Mouse (Mus musculus) CH12.LX (cell line): ENCODE data around the gene Ccdc159. TPM values are rescaled to one million over a fixed set of nuclear protein-coding genes. Genes with fewer than 3 reads are reported as not detected.

Experiments used
- DNase-seq: peaks from one replicate; pipeline ENCODE4 v3.0.0-alpha.2; 2013; ENCODE audit errors: extremely low read depth
- H3K27ac ChIP-seq: 2 replicates; pipeline ENCODE4 v1.5.1; 2012; ENCODE audit warnings: low read depth, mild to moderate bottlenecking, control low read depth, moderate library complexity; ENCODE audit not compliant: insufficient read depth
- H3K27me3 ChIP-seq: replicated peaks from 2 replicates; pipeline ENCODE3; 2012; ENCODE audit warnings: inconsistent platforms
- H3K36me3 ChIP-seq, 2 experiments: replicated peaks in 1 of 2; 2 replicates each; pipeline versions ENCODE3 to v1.6.1; 2012; ENCODE audit warnings: inconsistent platforms in 1 of 2, low read length in 1 of 2, mild to moderate bottlenecking in 1 of 2, mixed read lengths in 1 of 2, moderate library complexity in 1 of 2; ENCODE audit not compliant: control insufficient read depth in 1 of 2, insufficient read depth in 1 of 2
- H3K4me1 ChIP-seq, 2 experiments: 2 replicates each; pipeline ENCODE4 v1.6.1; 2012; ENCODE audit warnings: inconsistent platforms in 1 of 2, moderate library complexity in 1 of 2; ENCODE audit not compliant: insufficient read depth in 2 of 2, control insufficient read depth in 1 of 2
- H3K4me2 ChIP-seq: 2 replicates; pipeline ENCODE4 v1.6.1; 2012; ENCODE audit warnings: low read depth, mild to moderate bottlenecking, control low read depth; ENCODE audit not compliant: poor library complexity, insufficient read depth, severe bottlenecking
- H3K4me3 ChIP-seq, 3 experiments: fragments of 150-350 bp in 1 of 3; sonication (generic) in 1 of 3; replicated peaks in 1 of 3; 2 replicates each; pipeline versions ENCODE3 to v1.5.1; 2011 to 2012; ENCODE audit warnings: low read depth in 2 of 3, low read length in 2 of 3, mild to moderate bottlenecking in 2 of 3, moderate library complexity in 2 of 3, control low read depth in 1 of 3, improper control_type of control experiment in 1 of 3, inconsistent platforms in 1 of 3, mixed read lengths in 1 of 3; ENCODE audit not compliant: poor library complexity in 1 of 3
- H3K79me2 ChIP-seq: replicated peaks from 2 replicates; pipeline ENCODE4 v1.6.1; 2012; ENCODE audit warnings: mild to moderate bottlenecking, moderate library complexity; ENCODE audit not compliant: control insufficient read depth, poor library complexity, insufficient read depth, severe bottlenecking; ENCODE audit errors: extremely low read depth
- H3K9ac ChIP-seq: 2 replicates; pipeline ENCODE4 v1.6.1; 2012; ENCODE audit warnings: low read depth, mild to moderate bottlenecking, control low read depth, moderate library complexity; ENCODE audit not compliant: insufficient read depth
- H3K9me3 ChIP-seq: replicated peaks from 2 replicates; pipeline ENCODE3; 2012; ENCODE audit warnings: low read length, inconsistent platforms, mixed read lengths
- CHD2 ChIP-seq: IDR thresholded peaks from 2 replicates; pipeline ENCODE4 v1.6.1; 2011; ENCODE audit warnings: low read length, improper control_type of control experiment
- CTCF ChIP-seq, 2 experiments: IDR thresholded peaks in 1 of 2; conservative IDR thresholded peaks in 1 of 2; 2 replicates each; pipeline ENCODE4 v1.5.1; 2011 to 2012; ENCODE audit warnings: low read depth in 2 of 2, low read length in 2 of 2, improper control_type of control experiment in 1 of 2, inconsistent platforms in 1 of 2, mild to moderate bottlenecking in 1 of 2, moderate library complexity in 1 of 2
- ELF1 ChIP-seq: IDR thresholded peaks from 2 replicates; pipeline ENCODE4 v1.6.1; 2014; ENCODE audit warnings: low read depth, mild to moderate bottlenecking, inconsistent platforms, low read length, improper control_type of control experiment
- IRF4 ChIP-seq: IDR thresholded peaks from 2 replicates; pipeline ENCODE4 v1.6.1; 2014; ENCODE audit warnings: low read depth, mild to moderate bottlenecking, inconsistent platforms, low read length, improper control_type of control experiment
- JUN ChIP-seq: IDR thresholded peaks from 2 replicates; pipeline ENCODE4 v1.6.1; 2011; ENCODE audit warnings: low read depth, mild to moderate bottlenecking, low read length, improper control_type of control experiment, moderate library complexity; ENCODE audit not compliant: insufficient read depth
- JUND ChIP-seq: conservative IDR thresholded peaks from 2 replicates; pipeline ENCODE4 v1.6.1; 2011; ENCODE audit warnings: low read depth, low read length, improper control_type of control experiment
- KAT2A ChIP-seq: IDR thresholded peaks from 2 replicates; pipeline ENCODE4 v1.6.1; 2012; ENCODE audit warnings: low read length, improper control_type of control experiment, inconsistent platforms; ENCODE audit not compliant: insufficient replicate concordance
- MAZ ChIP-seq: IDR thresholded peaks from 2 replicates; pipeline ENCODE4 v1.6.1; 2012; ENCODE audit warnings: low read depth, mild to moderate bottlenecking, inconsistent platforms, low read length, improper control_type of control experiment, moderate library complexity
- NELFE ChIP-seq: IDR thresholded peaks from 2 replicates; pipeline ENCODE4 v1.6.1; 2011; ENCODE audit warnings: low read depth, low read length, improper control_type of control experiment
- NRF1 ChIP-seq: IDR thresholded peaks from 2 replicates; pipeline ENCODE4 v1.6.1; 2014; ENCODE audit warnings: low read depth, mild to moderate bottlenecking, inconsistent platforms, low read length, improper control_type of control experiment, moderate library complexity
- PAX5 ChIP-seq: IDR thresholded peaks from 2 replicates; pipeline ENCODE4 v1.6.1; 2012; ENCODE audit warnings: low read length, inconsistent platforms, mixed read lengths
- POLR2A ChIP-seq: IDR thresholded peaks from 2 replicates; pipeline ENCODE4 v1.6.1; 2011; ENCODE audit warnings: low read depth, mild to moderate bottlenecking, improper control_type of control experiment, low read length
- POLR2AphosphoS2 ChIP-seq: IDR thresholded peaks from 2 replicates; pipeline ENCODE4 v1.6.1; 2011; ENCODE audit warnings: low read depth, low read length, improper control_type of control experiment
- RCOR1 ChIP-seq: conservative IDR thresholded peaks from 2 replicates; pipeline ENCODE4 v1.6.1; 2012; ENCODE audit warnings: low read depth, mild to moderate bottlenecking, inconsistent platforms, low read length, improper control_type of control experiment
- SMC3 ChIP-seq: IDR thresholded peaks from 2 replicates; pipeline ENCODE4 v1.6.1; 2011; ENCODE audit warnings: low read depth, low read length, improper control_type of control experiment
- TBP ChIP-seq: conservative IDR thresholded peaks from 2 replicates; pipeline ENCODE4 v1.6.1; 2011; ENCODE audit warnings: low read depth, low read length, improper control_type of control experiment
- TCF12 ChIP-seq: IDR thresholded peaks from 2 replicates; pipeline ENCODE4 v1.6.1; 2014; ENCODE audit warnings: low read depth, mild to moderate bottlenecking, inconsistent platforms, low read length, improper control_type of control experiment
- USF1 ChIP-seq: IDR thresholded peaks from 2 replicates; pipeline ENCODE4 v1.6.1; 2014; ENCODE audit warnings: low read depth, mild to moderate bottlenecking, inconsistent platforms, low read length, improper control_type of control experiment
- ZKSCAN1 ChIP-seq: IDR thresholded peaks from 2 replicates; pipeline ENCODE4 v1.6.1; 2012; ENCODE audit warnings: low read depth, inconsistent platforms, low read length, improper control_type of control experiment, borderline replicate concordance
- ZNF384 ChIP-seq: IDR thresholded peaks from 2 replicates; pipeline ENCODE4 v1.6.1; 2012; ENCODE audit warnings: low read depth, low read length, improper control_type of control experiment, inconsistent platforms
- dilution Hi-C: fragments of 300-500 bp; cut with MboI; formaldehyde crosslinking; loops from 2 replicates; pipeline ENCODE4 v1.14.3; 2020; ENCODE audit warnings: low sequenced_read_pairs; ENCODE audit not compliant: extremely low pct_unique_long_range_greater_than_20kb, extremely low pct_ligation_motif_present
- in situ Hi-C: fragments of 300-500 bp; cut with MboI; formaldehyde crosslinking; loops from 3 replicates; pipeline ENCODE4 v1.14.3; 2019; ENCODE audit warnings: low sequenced_read_pairs, low pct_ligation_motif_present, low pct_unique_long_range_greater_than_20kb, mixed read lengths
- polyA plus RNA-seq: library from polyadenylated mRNA; unstranded; fragments of >175 nt; gene quantifications from 2 replicates; pipeline ENCODE4 v1.2.1, GENCODE M21; 2012; ENCODE audit warnings: low read depth; ENCODE audit not compliant: insufficient read length
- total RNA-seq, 2 experiments: library from RNA; depleted of rRNA; stranded (reverse); fragments of 300-350 nt in 1 of 2; fragments of >200 nt in 1 of 2; gene quantifications; 2 replicates each; pipeline ENCODE4 v1.2.3; 2012 to 2014

The Ccdc159 gene
- total and polyA plus RNA-seq, 3 experiments, result not detected

GRCm38 (mm10) chr9:21909474-21910223 lies 17.6 kb upstream of the Ccdc159 start:
- in situ Hi-C loops, result no loop called here
- H3K9me3 ChIP-seq, result peaks cover 5% of the 10 kb centered on the region
- dilution Hi-C loops, result no loop called here
- H3K36me3 ChIP-seq, result no peaks in the 10 kb centered on the region
- H3K27ac ChIP-seq, result no peak overlapping the region
- TF ChIP-seq IRF4 (no peak), RCOR1 (no peak), TCF12 (no peak), ELF1 (no peak), CHD2 (no peak)
- TF ChIP-seq, all 38 proteins: peak for 0
- peaks cover 59% of the 10 kb centered on the region for H3K27me3 ChIP-seq
- H3K4me1 ChIP-seq, result peaks cover 0 to 3% of the 10 kb centered on the region in 2 experiments; a peak in 1 of 4 replicates
- H3K4me2 ChIP-seq, result no peak overlapping the region
- H3K9ac ChIP-seq, result no peak overlapping the region
- no peak for DNase-seq
- no peak overlapping the region for H3K4me3 ChIP-seq
- H3K79me2 ChIP-seq, result no peaks in the 10 kb centered on the region

- Histone ChIP-seq H3K27ac (no peak overlapping the region), H3K9ac (0 out of 2 replicates have a peak overlapping the region, but pooled peaks have one; percentile 35), H3K9me3 (no peaks in the 10 kb centered on the region), H3K27me3 (peaks cover 57% of the 10 kb centered on the region), H3K36me3 (no peaks in the 10 kb centered on the region), H3K4me3 (peak overlapping the region in 1 of 3 experiments; percentile 53), H3K79me2 (no peaks in the 10 kb centered on the region), H3K4me2 (peak overlapping the region; percentile 60), H3K4me1 (peaks cover 5 to 9% of the 10 kb centered on the region in 2 experiments; a peak in 3 of 4 replicates)
- dilution Hi-C loops (no loop called here), in situ Hi-C loops (no loop called here)
- no peak for DNase-seq
- TF ChIP-seq CHD2 (no peak), POLR2AphosphoS2 (no peak)
Measured at GRCm38 (mm10) chr9:21916851-21917492, 10.3 kb upstream of the Ccdc159 start.

- no peak for TF ChIP-seq NELFE
- TF ChIP-seq KAT2A, result no peak
- no peak for TF ChIP-seq ZKSCAN1
- TF ChIP-seq TCF12, result no peak
- no peak for TF ChIP-seq JUN
- TF ChIP-seq TBP, result no peak
- no peak for TF ChIP-seq POLR2A
- TF ChIP-seq ZNF384, result no peak
- no peak for TF ChIP-seq SMC3
- no peak for TF ChIP-seq CTCF (conservative IDR thresholded peaks at IDR 0.05 in 1 of 2, IDR thresholded peaks at IDR 0.05 in 1 of 2; ENCODE audit: low read depth in 2 of 2, low read length in 2 of 2)
- no peak for TF ChIP-seq POLR2AphosphoS2
- no peak for TF ChIP-seq NRF1
- no peak for TF ChIP-seq JUND
- no peak for TF ChIP-seq USF1
- TF ChIP-seq MAZ, result no peak
- no peak for TF ChIP-seq ELF1
- TF ChIP-seq PAX5, result no peak
- Histone ChIP-seq H3K9me3 (no peaks in the 10 kb centered on the region), H3K27me3 (peaks cover 54% of the 10 kb centered on the region), H3K36me3 (no peaks in the 10 kb centered on the region), H3K4me1 (peaks cover 6 to 9% of the 10 kb centered on the region in 2 experiments; a peak in 3 of 4 replicates), H3K4me2 (peak overlapping the region; percentile 60), H3K4me3 (peak overlapping the region; percentile 53 to 73 (median 53)), H3K79me2 (no peaks in the 10 kb centered on the region), H3K27ac (no peak overlapping the region), H3K9ac (peak overlapping the region; percentile 35)
- DNase-seq, result no peak
- dilution Hi-C loops, result no loop called here
- in situ Hi-C loops, result no loop called here
Measured at GRCm38 (mm10) chr9:21917493-21918034, 9.7 kb upstream of the Ccdc159 start.
